Mouse (Mus musculus): ENCODE results near the gene Herc4.

DNA sequence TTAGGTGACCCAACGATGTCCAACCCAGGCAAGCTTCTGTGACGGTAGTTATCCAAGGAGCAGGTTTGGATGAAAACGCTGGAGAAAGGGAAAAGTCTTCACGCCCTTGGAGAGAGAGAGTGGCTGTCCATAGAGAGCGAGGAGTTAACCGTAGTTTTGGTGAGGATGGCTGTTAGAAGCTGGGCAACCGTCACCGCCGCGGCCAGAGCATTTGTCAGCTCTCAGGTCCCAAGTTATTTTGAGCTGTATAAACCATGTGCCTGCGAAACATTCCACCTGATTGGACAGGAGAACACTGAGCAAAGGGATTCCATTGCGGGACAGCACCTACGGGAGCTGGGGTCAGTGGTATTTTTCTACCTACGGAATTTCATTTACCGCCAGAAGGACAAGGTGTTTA lies 39.9 kb upstream of the Herc4 start, which contains the start of gene Mypn:
- TF ChIP-seq CTCF (IDR thresholded peaks at IDR 0.05; ENCODE audit: low read depth), result no peak
- TF ChIP-seq EP300 (optimal IDR thresholded peaks at IDR 0.05), result no peak
